Mouse (Mus musculus): ENCODE data around the gene Zbtb5. TPM values are rescaled to one million over a fixed set of nuclear protein-coding genes. Genes with fewer than 3 reads are reported as not detected.

Zbtb5 gene
- total and polyA plus RNA-seq, 3 experiments, result 9.1 to 10.2 TPM; not detected in 1

DNA sequence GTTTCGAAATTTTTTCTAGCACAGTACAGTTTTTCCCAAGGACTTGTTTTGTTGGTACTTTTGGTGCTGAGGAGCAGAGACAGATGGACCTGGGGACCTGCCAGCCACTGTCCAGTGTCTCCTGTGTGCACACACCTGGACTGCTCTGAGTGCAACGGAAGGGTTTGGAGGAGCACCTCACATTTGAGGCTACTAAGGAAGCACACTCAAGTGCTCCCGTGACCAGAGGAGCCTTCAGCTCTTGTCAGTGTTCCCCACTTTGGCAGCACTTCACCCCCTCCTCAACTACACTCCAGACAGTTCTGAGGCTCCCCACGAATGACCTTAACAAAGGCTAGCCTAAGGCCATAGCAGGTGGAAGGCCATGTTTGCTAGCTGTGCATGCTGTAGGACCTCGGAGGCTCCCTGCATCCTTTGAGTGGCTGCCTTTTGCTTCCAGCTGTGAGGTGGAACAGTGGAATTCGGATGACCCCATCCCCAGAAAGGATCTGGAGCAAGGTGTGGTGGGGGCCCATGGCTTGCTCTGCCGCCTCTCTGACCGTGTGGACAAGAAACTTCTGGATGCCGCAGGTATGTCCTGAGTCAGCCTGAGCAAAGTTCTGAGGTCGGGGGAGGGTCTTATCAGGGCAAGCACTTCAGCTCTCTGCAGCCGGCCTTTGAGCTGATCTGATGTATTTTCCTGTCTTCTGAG, 29.6 kb downstream of the Zbtb5 start:
- TF ChIP-seq NELFE (IDR thresholded peaks at IDR 0.05; ENCODE audit: low read depth, low read length), result no peak
- TF ChIP-seq GATA1 (IDR thresholded peaks at IDR 0.05; ENCODE audit: low read depth, low read length), result 0 out of 2 replicates have a peak, but pooled peaks have one; percentile 9
- Histone ChIP-seq H3K27me3 (ENCODE audit: control insufficient read depth in 1 of 2, insufficient read depth in 2 of 2, low read length in 2 of 2) (no peaks in the 10 kb centered on the region), H3K4me1 (ENCODE audit: control insufficient read depth in 1 of 2, insufficient read depth in 2 of 2, low read length in 2 of 2) (peaks cover 0 to 24% of the 10 kb centered on the region in 2 experiments; a peak in 3 of 4 replicates), H3K9ac (ENCODE audit: control insufficient read depth, low read depth, low read length, poor library complexity, severe bottlenecking) (peak overlapping the region; percentile 96), H3K36me3 (ENCODE audit: control insufficient read depth in 1 of 2, insufficient read depth in 2 of 2, low read length in 2 of 2) (peaks cover 0 to 17% of the 10 kb centered on the region in 2 experiments; a peak in 2 of 4 replicates), H3K27ac (ENCODE audit: control insufficient read depth, low read depth, low read length) (no peak overlapping the region), H3K79me2 (ENCODE audit: control insufficient read depth, insufficient read depth, low read length, poor library complexity) (peaks cover 5% of the 10 kb centered on the region), H3K9me3 (replicated peaks; ENCODE audit: insufficient read depth, low read length) (no peaks in the 10 kb centered on the region), H3K4me3 (ENCODE audit: control insufficient read depth in 1 of 2, insufficient read depth in 1 of 2, low read depth in 2 of 2, low read length in 2 of 2) (peak overlapping the region; percentile 88 to 98; a peak in 3 of 4 replicates)
- no peak for DNase-seq (ENCODE audit: low read depth, low spot score)

DNA sequence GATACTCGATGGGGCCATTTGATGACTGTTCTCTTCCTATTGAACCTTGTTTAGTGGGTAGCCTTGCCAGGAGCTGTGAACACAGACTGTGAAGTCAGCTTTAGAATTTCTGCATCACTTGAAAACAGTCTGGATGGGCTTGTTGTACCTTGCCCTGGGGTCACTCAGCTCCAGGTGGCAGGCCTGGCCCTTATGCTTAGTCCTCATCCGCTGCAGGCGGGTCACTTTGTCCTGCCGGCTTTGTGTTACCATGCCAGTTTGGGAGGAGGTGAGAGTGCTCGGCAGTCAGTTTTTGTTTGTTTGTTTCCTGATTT, 30.3 kb downstream of the Zbtb5 start:
- no peak for TF ChIP-seq ZMIZ1 (IDR thresholded peaks at IDR 0.05; ENCODE audit: low read depth, low read length)
- TF ChIP-seq SIN3A (IDR thresholded peaks at IDR 0.05; ENCODE audit: low read length), result no peak
- no peak for TF ChIP-seq CHD2 (IDR thresholded peaks at IDR 0.05; ENCODE audit: low read length)
- no peak for TF ChIP-seq ETS1 (IDR thresholded peaks at IDR 0.05; ENCODE audit: low read depth, low read length)
- no peak for TF ChIP-seq RCOR1 (IDR thresholded peaks at IDR 0.05; ENCODE audit: low read depth, low read length)
- no peak for TF ChIP-seq TAL1 (IDR thresholded peaks at IDR 0.05; ENCODE audit: low read length)
- TF ChIP-seq POLR2AphosphoS5 (IDR thresholded peaks at IDR 0.05; ENCODE audit: borderline replicate concordance, low read depth, low read length), result no peak
- TF ChIP-seq RAD21 (IDR thresholded peaks at IDR 0.05; ENCODE audit: low read depth, low read length), result no peak
- TF ChIP-seq EP300 (IDR thresholded peaks at IDR 0.05; ENCODE audit: low read depth in 1 of 2, low read length in 2 of 2), result no peak
- TF ChIP-seq ZC3H11A (IDR thresholded peaks at IDR 0.05; ENCODE audit: low read depth, low read length), result no peak
- TF ChIP-seq TCF12 (IDR thresholded peaks at IDR 0.05; ENCODE audit: low read depth, low read length), result no peak
- Histone ChIP-seq H3K27me3 (ENCODE audit: control insufficient read depth in 1 of 2, insufficient read depth in 2 of 2, low read length in 2 of 2) (no peaks in the 10 kb centered on the region), H3K4me1 (ENCODE audit: control insufficient read depth in 1 of 2, insufficient read depth in 2 of 2, low read length in 2 of 2) (peaks cover 0 to 24% of the 10 kb centered on the region in 2 experiments; a peak in 3 of 4 replicates), H3K9ac (ENCODE audit: control insufficient read depth, low read depth, low read length, poor library complexity, severe bottlenecking) (peak overlapping the region; percentile 96), H3K4me3 (ENCODE audit: control insufficient read depth in 1 of 2, insufficient read depth in 1 of 2, low read depth in 2 of 2, low read length in 2 of 2) (peak overlapping the region; percentile 88 to 98), H3K27ac (ENCODE audit: control insufficient read depth, low read depth, low read length) (peak overlapping the region; percentile 78; the same call in 1 of the 2 replicates), H3K36me3 (ENCODE audit: control insufficient read depth in 1 of 2, insufficient read depth in 2 of 2, low read length in 2 of 2) (peaks cover 0 to 17% of the 10 kb centered on the region in 2 experiments; a peak in 2 of 4 replicates), H3K79me2 (ENCODE audit: control insufficient read depth, insufficient read depth, low read length, poor library complexity) (peaks cover 5% of the 10 kb centered on the region), H3K9me3 (replicated peaks; ENCODE audit: insufficient read depth, low read length) (no peaks in the 10 kb centered on the region)
- DNase-seq (ENCODE audit: low read depth, low spot score), result peak; percentile 19
